Mouse (Mus musculus) intestine, embryonic 16.5 days (tissue): ENCODE data around the gene Robo3. TPM values are rescaled to one million over a fixed set of nuclear protein-coding genes. Genes with fewer than 3 reads are reported as not detected.

ENCODE experiments used
- ATAC-seq: fragments of 200-750 bp; cut with Nextera tagmentation; 2 replicates; pipeline ENCODE4 v1.8.0; 2017; ENCODE audit warnings: moderate TSS enrichment, moderate library complexity
- H3K27ac ChIP-seq: fragments of 300-500 bp; sonication (generic); 2 replicates; pipeline ENCODE4 v1.5.1; 2014; ENCODE audit warnings: mild to moderate bottlenecking, low read length
- H3K27me3 ChIP-seq: fragments of 300-500 bp; sonication (generic); replicated peaks from 2 replicates; pipeline ENCODE4 v1.6.1; 2014; ENCODE audit warnings: low read length, control low read depth, mixed read lengths; ENCODE audit not compliant: control insufficient read depth, insufficient read depth
- H3K36me3 ChIP-seq: fragments of 300-500 bp; sonication (generic); 2 replicates; pipeline ENCODE4 v1.6.1; 2014; ENCODE audit warnings: low read length, control low read depth; ENCODE audit not compliant: control insufficient read depth, insufficient read depth
- H3K4me1 ChIP-seq: fragments of 300-500 bp; sonication (generic); 2 replicates; pipeline ENCODE4 v1.6.1; 2014; ENCODE audit warnings: low read length, control low read depth, mixed read lengths; ENCODE audit not compliant: control insufficient read depth, insufficient read depth
- H3K4me2 ChIP-seq: fragments of 300-500 bp; sonication (generic); 2 replicates; pipeline ENCODE4 v1.6.1; 2014; ENCODE audit warnings: low read depth, low read length, control low read depth
- H3K4me3 ChIP-seq: fragments of 300-500 bp; sonication (generic); 2 replicates; pipeline ENCODE4 v1.5.1; 2014; ENCODE audit warnings: mild to moderate bottlenecking, low read length
- H3K9ac ChIP-seq: fragments of 300-500 bp; sonication (generic); 2 replicates; pipeline ENCODE4 v1.6.1; 2014; ENCODE audit warnings: low read depth, low read length
- H3K9me3 ChIP-seq: fragments of 300-500 bp; sonication (generic); 2 replicates; pipeline ENCODE4 v1.6.1; 2016; ENCODE audit warnings: low read length, control low read depth; ENCODE audit not compliant: control insufficient read depth
- WGBS: fragments of 180-500 bp; shearing (Covaris S2); extraction: QIAGEN DNeasy Blood & Tissue Kit; methylation state at CpG from one replicate; pipeline ENCODE4 v1.1.7; 2014; 5-methylcytosine and 5-hydroxymethylcytosine counted together
- polyA plus RNA-seq: library from polyadenylated mRNA; unstranded; fragments of >200 nt; fragmentation: Nextera tagmentation; extraction: Ambion mirVana; gene quantifications from 2 replicates; pipeline ENCODE4 v1.2.1, GENCODE M21; 2015

Gene Robo3
- polyA plus RNA-seq, 1 experiment from 2014 or later = 0.07 TPM

- no peak for ATAC-seq
Measured at GRCm38 (mm10) chr9:37409698-37410445, 23.2 kb downstream of the Robo3 start.

GRCm38 (mm10) chr9:37407850-37408502 is 25.1 kb downstream of the Robo3 start:
- Histone ChIP-seq H3K27me3 (0 out of 2 replicates have a peak, but pooled peaks cover 3% of the 10 kb centered on the region), H3K9me3 (no peaks in the 10 kb centered on the region), H3K27ac (no peak overlapping the region), H3K4me2 (no peak overlapping the region), H3K4me3 (no peak overlapping the region), H3K36me3 (no peaks in the 10 kb centered on the region), H3K9ac (no peak overlapping the region), H3K4me1 (no peaks in the 10 kb centered on the region)
- no peak for ATAC-seq
- WGBS = 18% methylated on average over 19 of the region's 19 CpGs

More at GRCm38 (mm10) chr9:37409698-37410445, 23.2 kb downstream of the Robo3 start:
- no peaks in the 10 kb centered on the region for H3K4me1 ChIP-seq
- H3K27ac ChIP-seq = no peak overlapping the region
- no peak overlapping the region for H3K4me2 ChIP-seq
- H3K27me3 ChIP-seq = 0 out of 2 replicates have a peak, but pooled peaks cover 3% of the 10 kb centered on the region
- H3K36me3 ChIP-seq = no peaks in the 10 kb centered on the region
- H3K9me3 ChIP-seq = no peaks in the 10 kb centered on the region
- 69% methylated on average over 8 of the region's 8 CpGs for WGBS
- no peak overlapping the region for H3K9ac ChIP-seq
- H3K4me3 ChIP-seq = no peak overlapping the region

- ATAC-seq = no peak
- WGBS = 0% methylated on average over 1 of the region's 1 CpGs
- no peak overlapping the region for H3K4me3 ChIP-seq
Measured at GRCm38 (mm10) chr9:37406372-37406771, 26.7 kb downstream of the Robo3 start.

GRCm38 (mm10) chr9:37403011-37403410 is 30.0 kb downstream of the Robo3 start:
- ATAC-seq = no peak

More at GRCm38 (mm10) chr9:37406372-37406771, 26.7 kb downstream of the Robo3 start:
- Histone ChIP-seq H3K36me3 (no peaks in the 10 kb centered on the region), H3K4me2 (no peak overlapping the region), H3K27me3 (0 out of 2 replicates have a peak, but pooled peaks cover 3% of the 10 kb centered on the region), H3K27ac (no peak overlapping the region), H3K9me3 (no peaks in the 10 kb centered on the region), H3K4me1 (no peaks in the 10 kb centered on the region), H3K9ac (no peak overlapping the region)

GRCm38 (mm10) chr9:37402501-37402900 is 30.5 kb downstream of the Robo3 start:
- no peaks in the 10 kb centered on the region for H3K4me1 ChIP-seq
- H3K9me3 ChIP-seq = no peaks in the 10 kb centered on the region
- H3K27me3 ChIP-seq = 0 out of 2 replicates have a peak, but pooled peaks cover 3% of the 10 kb centered on the region
- H3K27ac ChIP-seq = no peak overlapping the region
- 89% methylated on average over 7 of the region's 7 CpGs for WGBS
- no peak overlapping the region for H3K4me2 ChIP-seq
- H3K4me3 ChIP-seq = peak overlapping the region; percentile 25
- H3K36me3 ChIP-seq = no peaks in the 10 kb centered on the region
- no peak overlapping the region for H3K9ac ChIP-seq
- no peak for ATAC-seq

More at GRCm38 (mm10) chr9:37403011-37403410, 30.0 kb downstream of the Robo3 start:
- Histone ChIP-seq H3K4me1 (no peaks in the 10 kb centered on the region), H3K4me3 (peak overlapping the region; percentile 25), H3K27ac (no peak overlapping the region), H3K4me2 (0 out of 2 replicates have a peak overlapping the region, but pooled peaks have one; percentile 14), H3K9ac (no peak overlapping the region), H3K36me3 (no peaks in the 10 kb centered on the region), H3K9me3 (no peaks in the 10 kb centered on the region), H3K27me3 (0 out of 2 replicates have a peak, but pooled peaks cover 3% of the 10 kb centered on the region)
- 80% methylated on average over 7 of the region's 7 CpGs for WGBS

- peak; percentile 43; the same call in 1 of the 2 replicates for ATAC-seq
- peak within 1 kb of the TSS; percentile 25 for H3K4me3 ChIP-seq
- WGBS = 16% methylated on average over 7 of the region's 7 CpGs
- no peak within 1 kb of the TSS for H3K4me2 ChIP-seq
- no peaks in the 10 kb centered on the region for H3K9me3 ChIP-seq
- no peaks in the 10 kb centered on the region for H3K36me3 ChIP-seq
- H3K4me1 ChIP-seq = no peaks in the 10 kb centered on the region
- H3K27ac ChIP-seq = peak within 1 kb of the TSS; percentile 47; the same call in 1 of the 2 replicates
- H3K27me3 ChIP-seq = 0 out of 2 replicates have a peak, but pooled peaks cover 1% of the 10 kb centered on the region
- H3K9ac ChIP-seq = peak within 1 kb of the TSS; percentile 22; the same call in 1 of the 2 replicates
Measured at GRCm38 (mm10) chr9:37401802-37402201, 31.2 kb downstream of the Robo3 start, which contains the start of gene Robo4. TSS of gene Robo4 (plus strand) at chr9:37401897.

- peak; percentile 33; the same call in 1 of the 2 replicates for ATAC-seq
- WGBS = 76% methylated on average over 2 of the region's 2 CpGs
- no peak overlapping the region for H3K27ac ChIP-seq
Measured at GRCm38 (mm10) chr9:37400585-37400984, 32.5 kb downstream of the Robo3 start.

GRCm38 (mm10) chr9:37393482-37394131 is 39.4 kb downstream of the Robo3 start:
- WGBS = 53% methylated on average over 8 of the region's 8 CpGs

More at GRCm38 (mm10) chr9:37400585-37400984, 32.5 kb downstream of the Robo3 start:
- no peak overlapping the region for H3K4me2 ChIP-seq
- H3K9ac ChIP-seq = no peak overlapping the region
- no peaks in the 10 kb centered on the region for H3K4me1 ChIP-seq
- no peaks in the 10 kb centered on the region for H3K27me3 ChIP-seq
- no peaks in the 10 kb centered on the region for H3K36me3 ChIP-seq
- H3K9me3 ChIP-seq = no peaks in the 10 kb centered on the region
- H3K4me3 ChIP-seq = no peak overlapping the region

GRCm38 (mm10) chr9:37392071-37392470 is 41.0 kb downstream of the Robo3 start:
- Histone ChIP-seq H3K4me1 (no peaks in the 10 kb centered on the region), H3K4me2 (no peak overlapping the region), H3K27me3 (no peaks in the 10 kb centered on the region), H3K27ac (no peak overlapping the region), H3K4me3 (no peak overlapping the region), H3K36me3 (no peaks in the 10 kb centered on the region), H3K9ac (no peak overlapping the region), H3K9me3 (no peaks in the 10 kb centered on the region)
- WGBS = 77% methylated on average over 2 of the region's 2 CpGs
- no peak for ATAC-seq

More at GRCm38 (mm10) chr9:37393482-37394131, 39.4 kb downstream of the Robo3 start:
- Histone ChIP-seq H3K4me2 (no peak overlapping the region), H3K4me1 (no peaks in the 10 kb centered on the region), H3K9ac (no peak overlapping the region), H3K4me3 (no peak overlapping the region), H3K27me3 (no peaks in the 10 kb centered on the region), H3K36me3 (no peaks in the 10 kb centered on the region), H3K9me3 (no peaks in the 10 kb centered on the region), H3K27ac (no peak overlapping the region)
- no peak for ATAC-seq
